Mouse (Mus musculus) hindbrain, embryonic 14.5 days (tissue): ENCODE measurements around the gene 2300002M23Rik. TPM values are rescaled to one million over a fixed set of nuclear protein-coding genes. Genes with fewer than 3 reads are reported as not detected.

Source experiments
- ATAC-seq: fragments of 200-750 bp; cut with Nextera tagmentation; 2 replicates; pipeline ENCODE4 v1.8.0; 2017; ENCODE audit warnings: moderate number of reproducible peaks, mild to moderate bottlenecking, moderate TSS enrichment, moderate library complexity; ENCODE audit not compliant: low FRiP score
- DNase-seq: peaks from one replicate; pipeline ENCODE4 v3.0.0-alpha.2; 2015; ENCODE audit warnings: low spot score
- H3K27ac ChIP-seq: fragments of 300-500 bp; sonication (generic); 2 replicates; pipeline ENCODE4 v1.5.1; 2014; ENCODE audit warnings: mild to moderate bottlenecking, moderate library complexity
- H3K27me3 ChIP-seq: fragments of 300-500 bp; sonication (generic); 2 replicates; pipeline ENCODE4 v1.6.1; 2014; ENCODE audit warnings: mild to moderate bottlenecking, low read length, mixed read lengths; ENCODE audit not compliant: control insufficient read depth, insufficient read depth
- H3K36me3 ChIP-seq: fragments of 300-500 bp; sonication (generic); replicated peaks from 2 replicates; pipeline ENCODE4 v1.6.1; 2014; ENCODE audit not compliant: control insufficient read depth, insufficient read depth
- H3K4me1 ChIP-seq: fragments of 300-500 bp; sonication (generic); replicated peaks from 2 replicates; pipeline ENCODE4 v1.6.1; 2014; ENCODE audit warnings: antibody characterized with exemption, low read length, mixed read lengths; ENCODE audit not compliant: control insufficient read depth, insufficient read depth
- H3K4me2 ChIP-seq: fragments of 300-500 bp; sonication (generic); replicated peaks from 2 replicates; pipeline ENCODE4 v1.6.1; 2014; ENCODE audit warnings: mild to moderate bottlenecking, moderate library complexity
- H3K4me3 ChIP-seq: fragments of 300-500 bp; sonication (generic); replicated peaks from 2 replicates; pipeline ENCODE4 v1.5.1; 2014; ENCODE audit warnings: mild to moderate bottlenecking, low read length
- H3K9ac ChIP-seq: fragments of 300-500 bp; sonication (generic); 2 replicates; pipeline ENCODE4 v1.6.1; 2014
- H3K9me3 ChIP-seq: fragments of 300-500 bp; sonication (generic); 2 replicates; pipeline ENCODE4 v1.6.1; 2016; ENCODE audit warnings: low read length; ENCODE audit not compliant: control insufficient read depth
- WGBS: fragments of 180-500 bp; shearing (Covaris S2); extraction: QIAGEN DNeasy Blood & Tissue Kit; methylation state at CpG from one replicate; pipeline ENCODE4 v1.1.7; 2014; 5-methylcytosine and 5-hydroxymethylcytosine counted together
- polyA plus RNA-seq: library from polyadenylated mRNA; unstranded; fragments of >200 nt; fragmentation: Nextera tagmentation; extraction: Ambion mirVana; gene quantifications from 2 replicates; pipeline ENCODE4 v1.2.1, GENCODE M21; 2014

Gene 2300002M23Rik
- polyA plus RNA-seq, 1 experiment from 2014 or later = not detected

- WGBS = 74% methylated on average over 10 of the region's 10 CpGs
- no peak for ATAC-seq
These were observed 15.3 kb upstream of the 2300002M23Rik start, which contains the start of gene Cdsn for GRCm38 (mm10) chr17:35551881-35552414. TSS of gene Cdsn (plus strand) at chr17:35552128.

DNA sequence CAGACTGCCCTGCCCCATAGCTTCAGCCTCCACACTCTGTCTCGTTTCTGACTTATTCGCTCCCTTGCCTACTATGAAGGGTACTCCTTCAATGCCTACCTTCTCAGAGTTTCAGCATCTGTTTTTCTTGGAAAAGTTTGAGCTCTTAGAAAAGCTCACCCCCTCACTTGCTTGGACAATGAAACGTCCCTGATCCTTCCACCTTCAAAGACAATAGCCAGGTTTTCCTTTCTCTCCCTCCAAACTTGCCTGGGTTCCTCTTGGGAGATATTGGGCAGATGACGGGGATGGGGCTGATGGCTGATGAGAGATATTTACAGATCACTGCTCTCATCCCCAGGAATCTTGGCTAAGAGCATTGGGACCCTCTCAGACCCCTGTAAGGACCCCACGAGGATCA, 12.9 kb upstream of the 2300002M23Rik start:
- Histone ChIP-seq H3K27ac (no peak overlapping the region), H3K4me3 (no peak overlapping the region), H3K9me3 (no peaks in the 10 kb centered on the region), H3K27me3 (no peaks in the 10 kb centered on the region), H3K9ac (no peak overlapping the region), H3K4me1 (no peaks in the 10 kb centered on the region), H3K4me2 (no peak overlapping the region), H3K36me3 (no peaks in the 10 kb centered on the region)
- 87% methylated on average over 5 of the region's 5 CpGs for WGBS
- DNase-seq = no peak
- ATAC-seq = no peak

More at GRCm38 (mm10) chr17:35551881-35552414, 15.3 kb upstream of the 2300002M23Rik start, which contains the start of gene Cdsn:
- DNase-seq = no peak
- Histone ChIP-seq H3K9ac (no peak within 1 kb of the TSS), H3K4me1 (no peaks in the 10 kb centered on the region), H3K27ac (no peak within 1 kb of the TSS), H3K36me3 (no peaks in the 10 kb centered on the region), H3K4me3 (no peak within 1 kb of the TSS), H3K9me3 (no peaks in the 10 kb centered on the region), H3K4me2 (no peak within 1 kb of the TSS), H3K27me3 (no peaks in the 10 kb centered on the region)

GRCm38 (mm10) chr17:35554761-35555397, 12.4 kb upstream of the 2300002M23Rik start:
- WGBS = 90% methylated on average over 18 of the region's 18 CpGs
- no peak overlapping the region for H3K9ac ChIP-seq
- DNase-seq (no peak), ATAC-seq (no peak)
- H3K4me1 ChIP-seq = no peaks in the 10 kb centered on the region
- H3K4me3 ChIP-seq = no peak overlapping the region
- no peaks in the 10 kb centered on the region for H3K27me3 ChIP-seq
- H3K36me3 ChIP-seq = no peaks in the 10 kb centered on the region
- H3K27ac ChIP-seq = no peak overlapping the region
- no peak overlapping the region for H3K4me2 ChIP-seq
- no peaks in the 10 kb centered on the region for H3K9me3 ChIP-seq

GRCm38 (mm10) chr17:35556186-35556765, 11.0 kb upstream of the 2300002M23Rik start:
- Histone ChIP-seq H3K9me3 (no peaks in the 10 kb centered on the region), H3K36me3 (no peaks in the 10 kb centered on the region), H3K4me3 (no peak overlapping the region), H3K9ac (no peak overlapping the region), H3K27me3 (no peaks in the 10 kb centered on the region), H3K27ac (no peak overlapping the region), H3K4me2 (no peak overlapping the region), H3K4me1 (no peaks in the 10 kb centered on the region)
- no peak for ATAC-seq
- no peak for DNase-seq
- 94% methylated on average over 12 of the region's 13 CpGs for WGBS

GRCm38 (mm10) chr17:35556812-35557211, 10.4 kb upstream of the 2300002M23Rik start:
- H3K4me3 ChIP-seq = no peak overlapping the region
- ATAC-seq (no peak), DNase-seq (peak; percentile 61)
- H3K9me3 ChIP-seq = no peaks in the 10 kb centered on the region
- no peak overlapping the region for H3K27ac ChIP-seq
- H3K27me3 ChIP-seq = no peaks in the 10 kb centered on the region
- H3K9ac ChIP-seq = no peak overlapping the region
- H3K4me1 ChIP-seq = no peaks in the 10 kb centered on the region
- no peaks in the 10 kb centered on the region for H3K36me3 ChIP-seq
- no peak overlapping the region for H3K4me2 ChIP-seq
- 30% methylated on average over 5 of the region's 5 CpGs for WGBS

GRCm38 (mm10) chr17:35557351-35557750, 9.9 kb upstream of the 2300002M23Rik start:
- no peak overlapping the region for H3K4me2 ChIP-seq
- H3K4me1 ChIP-seq = no peaks in the 10 kb centered on the region
- ATAC-seq = no peak
- no peaks in the 10 kb centered on the region for H3K27me3 ChIP-seq
- no peak overlapping the region for H3K9ac ChIP-seq
- DNase-seq = no peak
- H3K9me3 ChIP-seq = no peaks in the 10 kb centered on the region
- WGBS = 78% methylated on average over 9 of the region's 9 CpGs
- H3K4me3 ChIP-seq = no peak overlapping the region
- no peak overlapping the region for H3K27ac ChIP-seq
- no peaks in the 10 kb centered on the region for H3K36me3 ChIP-seq

DNA sequence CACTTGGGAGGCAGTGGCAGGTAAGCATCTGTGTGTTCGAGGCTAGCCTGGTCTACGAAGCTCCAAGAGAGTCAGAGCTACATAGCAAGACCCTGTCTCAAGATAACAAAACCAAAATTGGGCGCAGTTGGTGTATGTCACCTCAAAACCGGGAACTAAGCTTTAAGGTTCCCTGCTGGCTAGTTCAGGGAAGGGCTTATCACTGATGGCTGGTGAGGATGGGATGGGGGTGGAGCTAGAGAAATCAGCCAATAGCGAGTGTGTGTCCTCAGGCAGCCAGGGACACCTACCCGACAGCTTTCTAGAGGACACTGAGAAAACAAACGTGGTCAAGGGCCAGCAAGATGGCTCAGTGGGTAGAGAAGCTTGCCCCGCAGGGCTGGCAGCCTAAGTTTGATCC, 9.0 kb upstream of the 2300002M23Rik start:
- WGBS = 66% methylated on average over 8 of the region's 8 CpGs
- DNase-seq = no peak
- no peak for ATAC-seq

GRCm38 (mm10) chr17:35567767-35568166, 517 bp downstream of the 2300002M23Rik start:
- Histone ChIP-seq H3K36me3 (no peaks in the 10 kb centered on the region), H3K9ac (no peak overlapping the region), H3K27me3 (peaks cover 17% of the 10 kb centered on the region), H3K9me3 (no peaks in the 10 kb centered on the region), H3K4me3 (no peak overlapping the region), H3K27ac (no peak overlapping the region), H3K4me2 (no peak overlapping the region), H3K4me1 (0 out of 2 replicates have a peak, but pooled peaks cover 3% of the 10 kb centered on the region)
- DNase-seq = no peak
- 27% methylated on average over 9 of the region's 9 CpGs for WGBS
- no peak for ATAC-seq

More for the DNA sequence above, 9.0 kb upstream of the 2300002M23Rik start:
- H3K4me3 ChIP-seq = no peak overlapping the region
- no peaks in the 10 kb centered on the region for H3K27me3 ChIP-seq
- H3K9ac ChIP-seq = no peak overlapping the region
- H3K4me1 ChIP-seq = no peaks in the 10 kb centered on the region
- no peaks in the 10 kb centered on the region for H3K9me3 ChIP-seq
- no peaks in the 10 kb centered on the region for H3K36me3 ChIP-seq
- no peak overlapping the region for H3K27ac ChIP-seq
- no peak overlapping the region for H3K4me2 ChIP-seq

DNA sequence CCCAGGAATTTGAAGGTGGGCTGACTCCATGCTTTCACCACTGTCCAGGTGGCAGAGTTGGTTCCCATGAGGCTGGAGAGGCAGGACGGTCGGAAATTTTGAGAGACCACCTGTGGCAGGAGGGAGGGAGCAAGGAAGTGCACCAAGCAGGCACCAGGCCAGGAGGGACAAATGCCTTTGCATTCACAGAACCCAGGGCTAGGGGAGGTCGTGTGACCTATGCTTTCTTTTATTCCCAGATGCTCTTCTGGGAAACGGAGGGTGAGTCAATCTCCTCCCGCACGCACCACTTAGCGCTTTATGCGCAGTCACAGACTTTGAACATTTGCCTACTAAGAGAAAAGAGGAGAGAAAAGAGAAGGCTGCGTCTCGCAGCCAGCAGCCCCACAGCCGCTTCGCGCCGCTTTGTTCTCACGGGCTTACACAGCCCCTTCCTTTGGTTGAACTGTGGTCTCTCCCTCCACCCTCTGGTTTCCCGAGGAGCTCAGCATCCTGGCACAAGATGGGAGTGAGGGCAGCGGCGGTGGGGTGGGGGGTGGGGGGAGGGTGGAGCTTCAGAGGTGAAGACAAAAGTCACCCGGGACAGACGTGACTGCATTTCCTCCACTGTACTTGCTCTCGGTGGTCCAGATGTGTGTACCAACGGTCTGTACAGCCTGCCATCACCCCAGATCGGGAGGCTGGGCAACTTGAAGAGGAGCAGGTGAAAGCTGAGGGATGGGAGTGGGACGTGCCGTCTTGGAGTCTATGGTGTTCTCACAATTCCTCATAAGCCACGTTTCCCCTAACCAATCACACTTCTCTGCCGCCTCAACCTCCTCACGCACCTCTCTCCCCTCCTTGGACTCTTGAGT, 2.1 kb downstream of the 2300002M23Rik start:
- Histone ChIP-seq H3K27me3 (peaks cover 17% of the 10 kb centered on the region), H3K27ac (no peak overlapping the region), H3K9ac (peak overlapping the region; percentile 59), H3K9me3 (no peaks in the 10 kb centered on the region), H3K4me3 (peak overlapping the region; percentile 23), H3K4me1 (0 out of 2 replicates have a peak, but pooled peaks cover 3% of the 10 kb centered on the region), H3K4me2 (peak overlapping the region; percentile 53), H3K36me3 (no peaks in the 10 kb centered on the region)
- DNase-seq (no peak), ATAC-seq (peak; percentile 62; the same call in 1 of the 2 replicates)
- under 1% methylated on average over 28 of the region's 28 CpGs for WGBS
